Comparison of ENCODE assay signal across 8 mouse cellular contexts in genomic region chr7:80323336-80323735, GRCm38 (mm10). TPM values are rescaled to one million over a fixed set of nuclear protein-coding genes. Genes with fewer than 3 reads are reported as not detected.
DNase-seq lines count a peak whose midpoint lies in the region; ATAC-seq and TF ChIP-seq lines count a peak whose summit lies in the region.

No protein-coding gene starts in this region.

- H3K9me3 ChIP-seq in kidney, embryonic 15.5 days (replicated peaks): no peaks in the 10 kb centered on the region
- H3K9me3 ChIP-seq in embryonic facial prominence, embryonic 10.5 days: no peaks in the 10 kb centered on the region
- no peaks in the 10 kb centered on the region for H3K9me3 ChIP-seq in hindbrain, postnatal 0 days (ENCODE audit: low read length)
- no peaks in the 10 kb centered on the region for H3K9me3 ChIP-seq in midbrain, postnatal 0 days (ENCODE audit: low read length)

- peak overlapping the region; percentile 80 for H3K4me2 ChIP-seq in kidney, embryonic 15.5 days
- peak overlapping the region; percentile 83 for H3K4me2 ChIP-seq in hindbrain, postnatal 0 days (ENCODE audit: low read depth, low read length)
- peak overlapping the region; percentile 74 for H3K4me2 ChIP-seq in midbrain, postnatal 0 days (ENCODE audit: low read depth, low read length, poor library complexity, severe bottlenecking)

- H3K36me3 ChIP-seq in kidney, embryonic 15.5 days: peaks cover 55% of the 10 kb centered on the region
- peaks cover 64% of the 10 kb centered on the region for H3K36me3 ChIP-seq in embryonic facial prominence, embryonic 10.5 days (replicated peaks)
- H3K36me3 ChIP-seq in hindbrain, postnatal 0 days (ENCODE audit: insufficient read depth, low read length): peaks cover 32% of the 10 kb centered on the region
- H3K36me3 ChIP-seq in midbrain, postnatal 0 days (ENCODE audit: insufficient read depth, low read length): peaks cover 45% of the 10 kb centered on the region

- no peak for DNase-seq in kidney, adult 9 months
- DNase-seq in embryonic facial prominence, embryonic 10.5 days (ENCODE audit: low spot score): no peak
- DNase-seq in hindbrain, postnatal 0 days (ENCODE audit: low spot score): no peak
- no peak for DNase-seq in midbrain, postnatal 0 days (ENCODE audit: low spot score)
- no peak for DNase-seq in right cerebral cortex, postnatal 25 days
- DNase-seq in urinary bladder, postnatal 4 days (ENCODE audit: low spot score in 2 of 2): no peak
- DNase-seq in retina, postnatal 1 day: no peak

- H3K4me3 ChIP-seq in kidney, embryonic 15.5 days (replicated peaks): peak overlapping the region; percentile 82
- peak overlapping the region; percentile 74 for H3K4me3 ChIP-seq in embryonic facial prominence, embryonic 10.5 days
- peak overlapping the region; percentile 56 for H3K4me3 ChIP-seq in hindbrain, postnatal 0 days (ENCODE audit: low read length)
- peak overlapping the region; percentile 50 for H3K4me3 ChIP-seq in midbrain, postnatal 0 days (ENCODE audit: low read depth, low read length)

- no peaks in the 10 kb centered on the region for H3K27me3 ChIP-seq in kidney, embryonic 15.5 days
- no peaks in the 10 kb centered on the region for H3K27me3 ChIP-seq in embryonic facial prominence, embryonic 10.5 days (replicated peaks; ENCODE audit: low read depth, poor library complexity, severe bottlenecking)
- H3K27me3 ChIP-seq in hindbrain, postnatal 0 days (ENCODE audit: insufficient read depth, low read length): no peaks in the 10 kb centered on the region
- no peaks in the 10 kb centered on the region for H3K27me3 ChIP-seq in midbrain, postnatal 0 days (ENCODE audit: insufficient read depth, low read length)

- TF ChIP-seq CTCF in hindbrain, postnatal 0 days (IDR thresholded peaks at IDR 0.05; ENCODE audit: low read depth): no peak
- no peak for TF ChIP-seq CTCF in midbrain, postnatal 0 days (IDR thresholded peaks at IDR 0.05)

- WGBS in kidney, embryonic 15.5 days: 16% methylated on average over 8 of the region's 8 CpGs
- 24% methylated on average over 8 of the region's 8 CpGs for WGBS in embryonic facial prominence, embryonic 10.5 days
- WGBS in hindbrain, postnatal 0 days: 23% methylated on average over 8 of the region's 8 CpGs
- 19% methylated on average over 8 of the region's 8 CpGs for WGBS in midbrain, postnatal 0 days

- H3K9ac ChIP-seq in kidney, embryonic 15.5 days: peak overlapping the region; percentile 71
- H3K9ac ChIP-seq in hindbrain, postnatal 0 days (replicated peaks; ENCODE audit: low read length): peak overlapping the region; percentile 56
- H3K9ac ChIP-seq in midbrain, postnatal 0 days (replicated peaks; ENCODE audit: low read length, poor library complexity, severe bottlenecking): peak overlapping the region; percentile 62

- peak overlapping the region; percentile 94 for H3K27ac ChIP-seq in kidney, embryonic 15.5 days
- H3K27ac ChIP-seq in embryonic facial prominence, embryonic 10.5 days (replicated peaks): peak overlapping the region; percentile 88
- peak overlapping the region; percentile 92 for H3K27ac ChIP-seq in hindbrain, postnatal 0 days
- peak overlapping the region; percentile 93; the same call in 1 of the 2 replicates for H3K27ac ChIP-seq in midbrain, postnatal 0 days (ENCODE audit: low read depth, low read length)

- no peak for ATAC-seq in kidney, embryonic 15.5 days (replicated peaks; ENCODE audit: low FRiP score)
- ATAC-seq in hindbrain, postnatal 0 days: no peak
- no peak for ATAC-seq in midbrain, postnatal 0 days (ENCODE audit: low FRiP score)

- H3K4me1 ChIP-seq in kidney, embryonic 15.5 days: peaks cover 17% of the 10 kb centered on the region
- peaks cover 16% of the 10 kb centered on the region for H3K4me1 ChIP-seq in embryonic facial prominence, embryonic 10.5 days
- peaks cover 7% of the 10 kb centered on the region; the same call in 1 of the 2 replicates for H3K4me1 ChIP-seq in hindbrain, postnatal 0 days (ENCODE audit: insufficient read depth, low read length)
- H3K4me1 ChIP-seq in midbrain, postnatal 0 days (ENCODE audit: insufficient read depth, low read length): peaks cover 7% of the 10 kb centered on the region

RNA-seq across cellular contexts. Expression of gene Rccd1, which starts 0.9 kb away (rescaled TPM):
- polyA plus RNA-seq in kidney, embryonic 15.5 days (2015; fragmentation: Nextera tagmentation; extraction: Ambion mirVana): 9.5 and 12.3 TPM in 2 replicates
- 12.0 and 13.2 TPM in 2 replicates for polyA plus RNA-seq in embryonic facial prominence, embryonic 10.5 days (2016; fragmentation: Nextera tagmentation; extraction: Ambion mirVana)
- total RNA-seq in hindbrain, postnatal 0 days (2014; rRNA removed): 24.7 and 40.5 TPM in 2 replicates
- polyA plus RNA-seq in hindbrain, postnatal 0 days (2015; fragmentation: Nextera tagmentation; extraction: Ambion mirVana): 8.6 and 10.7 TPM in 2 replicates
- total RNA-seq in midbrain, postnatal 0 days (2014; rRNA removed): 22.7 and 30.6 TPM in 2 replicates
- 7.4 and 7.9 TPM in 2 replicates for polyA plus RNA-seq in midbrain, postnatal 0 days (2015; fragmentation: Nextera tagmentation; extraction: Ambion mirVana)

RNA-seq across cellular contexts. Expression of gene Unc45a, which starts 17.5 kb away (rescaled TPM):
- 38.9 and 41.1 TPM in 2 replicates for polyA plus RNA-seq in kidney, embryonic 15.5 days (2015; fragmentation: Nextera tagmentation; extraction: Ambion mirVana)
- 51.3 and 53.3 TPM in 2 replicates for polyA plus RNA-seq in embryonic facial prominence, embryonic 10.5 days (2016; fragmentation: Nextera tagmentation; extraction: Ambion mirVana)
- total RNA-seq in hindbrain, postnatal 0 days (2014; rRNA removed): 49.0 and 57.8 TPM in 2 replicates
- polyA plus RNA-seq in hindbrain, postnatal 0 days (2015; fragmentation: Nextera tagmentation; extraction: Ambion mirVana): 46.6 and 47.8 TPM in 2 replicates
- 51.0 and 63.3 TPM in 2 replicates for total RNA-seq in midbrain, postnatal 0 days (2014; rRNA removed)
- polyA plus RNA-seq in midbrain, postnatal 0 days (2015; fragmentation: Nextera tagmentation; extraction: Ambion mirVana): 54.6 and 55.9 TPM in 2 replicates

RNA-seq across cellular contexts. Expression of gene Hddc3, which starts 19.6 kb away (rescaled TPM):
- 18.9 and 21.1 TPM in 2 replicates for polyA plus RNA-seq in kidney, embryonic 15.5 days (2015; fragmentation: Nextera tagmentation; extraction: Ambion mirVana)
- polyA plus RNA-seq in embryonic facial prominence, embryonic 10.5 days (2016; fragmentation: Nextera tagmentation; extraction: Ambion mirVana): 23.3 and 30.3 TPM in 2 replicates
- 30.1 and 32.2 TPM in 2 replicates for total RNA-seq in hindbrain, postnatal 0 days (2014; rRNA removed)
- polyA plus RNA-seq in hindbrain, postnatal 0 days (2015; fragmentation: Nextera tagmentation; extraction: Ambion mirVana): 13.9 and 15.5 TPM in 2 replicates
- 35.9 and 36.7 TPM in 2 replicates for total RNA-seq in midbrain, postnatal 0 days (2014; rRNA removed)
- 15.1 and 16.8 TPM in 2 replicates for polyA plus RNA-seq in midbrain, postnatal 0 days (2015; fragmentation: Nextera tagmentation; extraction: Ambion mirVana)

RNA-seq across cellular contexts. Expression of gene Prc1, which starts 29.1 kb away (rescaled TPM):
- 137 and 150 TPM in 2 replicates for polyA plus RNA-seq in kidney, embryonic 15.5 days (2015; fragmentation: Nextera tagmentation; extraction: Ambion mirVana)
- 196 and 199 TPM in 2 replicates for polyA plus RNA-seq in embryonic facial prominence, embryonic 10.5 days (2016; fragmentation: Nextera tagmentation; extraction: Ambion mirVana)
- 24.6 and 30.7 TPM in 2 replicates for total RNA-seq in hindbrain, postnatal 0 days (2014; rRNA removed)
- polyA plus RNA-seq in hindbrain, postnatal 0 days (2015; fragmentation: Nextera tagmentation; extraction: Ambion mirVana): 32.9 and 38.8 TPM in 2 replicates
- 12.9 and 13.2 TPM in 2 replicates for total RNA-seq in midbrain, postnatal 0 days (2014; rRNA removed)
- polyA plus RNA-seq in midbrain, postnatal 0 days (2015; fragmentation: Nextera tagmentation; extraction: Ambion mirVana): 13.3 and 14.1 TPM in 2 replicates

RNA-seq across cellular contexts. Expression of gene Man2a2, which starts 47.8 kb away (rescaled TPM):
- 16.2 and 20.8 TPM in 2 replicates for polyA plus RNA-seq in kidney, embryonic 15.5 days (2015; fragmentation: Nextera tagmentation; extraction: Ambion mirVana)
- polyA plus RNA-seq in embryonic facial prominence, embryonic 10.5 days (2016; fragmentation: Nextera tagmentation; extraction: Ambion mirVana): 20.2 and 21.0 TPM in 2 replicates
- total RNA-seq in hindbrain, postnatal 0 days (2014; rRNA removed): 55.5 and 61.3 TPM in 2 replicates
- 14.2 and 15.7 TPM in 2 replicates for polyA plus RNA-seq in hindbrain, postnatal 0 days (2015; fragmentation: Nextera tagmentation; extraction: Ambion mirVana)
- 59.1 and 70.2 TPM in 2 replicates for total RNA-seq in midbrain, postnatal 0 days (2014; rRNA removed)
- 13.7 and 16.6 TPM in 2 replicates for polyA plus RNA-seq in midbrain, postnatal 0 days (2015; fragmentation: Nextera tagmentation; extraction: Ambion mirVana)
